Mouse (Mus musculus) midbrain, embryonic 16.5 days (tissue): ENCODE data around the gene Olig1. TPM values are rescaled to one million over a fixed set of nuclear protein-coding genes. Genes with fewer than 3 reads are reported as not detected.

Source experiments
- ATAC-seq: fragments of 200-750 bp; cut with Nextera tagmentation; 2 replicates; pipeline ENCODE4 v1.8.0; 2017; ENCODE audit warnings: moderate TSS enrichment
- H3K27ac ChIP-seq: fragments of 300-500 bp; sonication (generic); 2 replicates; pipeline ENCODE4 v1.5.1; 2014; ENCODE audit warnings: mild to moderate bottlenecking, low read length, mixed read lengths
- H3K27me3 ChIP-seq: fragments of 300-500 bp; sonication (generic); 2 replicates; pipeline ENCODE4 v1.6.1; 2014; ENCODE audit warnings: low read depth, low read length, mixed read lengths; ENCODE audit not compliant: control insufficient read depth, insufficient read depth
- H3K36me3 ChIP-seq: fragments of 300-500 bp; sonication (generic); 2 replicates; pipeline ENCODE4 v1.6.1; 2014; ENCODE audit warnings: mild to moderate bottlenecking, low read length, moderate library complexity, mixed read lengths; ENCODE audit not compliant: control insufficient read depth, insufficient read depth
- H3K4me1 ChIP-seq: fragments of 300-500 bp; sonication (generic); 2 replicates; pipeline ENCODE4 v1.6.1; 2014; ENCODE audit warnings: mild to moderate bottlenecking, low read length, mixed read lengths; ENCODE audit not compliant: control insufficient read depth, insufficient read depth
- H3K4me2 ChIP-seq: fragments of 300-500 bp; sonication (generic); 2 replicates; pipeline ENCODE4 v1.6.1; 2014; ENCODE audit warnings: mild to moderate bottlenecking, low read length, mixed read lengths
- H3K4me3 ChIP-seq: fragments of 300-500 bp; sonication (generic); 2 replicates; pipeline ENCODE4 v1.5.1; 2014; ENCODE audit warnings: low read depth, mild to moderate bottlenecking, low read length, moderate library complexity, mixed read lengths
- H3K9ac ChIP-seq: fragments of 300-500 bp; sonication (generic); 2 replicates; pipeline ENCODE4 v1.6.1; 2014; ENCODE audit warnings: low read depth, low read length, mixed read lengths
- H3K9me3 ChIP-seq: fragments of 300-500 bp; sonication (generic); replicated peaks from 2 replicates; pipeline ENCODE4 v1.6.1; 2014; ENCODE audit warnings: mild to moderate bottlenecking, low read length, mixed read lengths; ENCODE audit not compliant: control insufficient read depth, poor library complexity, severe bottlenecking
- WGBS: fragments of 180-500 bp; shearing (Covaris S2); extraction: QIAGEN DNeasy Blood & Tissue Kit; methylation state at CpG from one replicate; pipeline ENCODE4 v1.1.7; 2014; 5-methylcytosine and 5-hydroxymethylcytosine counted together
- polyA plus RNA-seq: library from polyadenylated mRNA; unstranded; fragments of >200 nt; fragmentation: Nextera tagmentation; extraction: Ambion mirVana; gene quantifications from 2 replicates; pipeline ENCODE4 v1.2.1, GENCODE M21; 2015

Olig1 gene
- polyA plus RNA-seq, 1 experiment from 2014 or later, result 131 TPM

DNA sequence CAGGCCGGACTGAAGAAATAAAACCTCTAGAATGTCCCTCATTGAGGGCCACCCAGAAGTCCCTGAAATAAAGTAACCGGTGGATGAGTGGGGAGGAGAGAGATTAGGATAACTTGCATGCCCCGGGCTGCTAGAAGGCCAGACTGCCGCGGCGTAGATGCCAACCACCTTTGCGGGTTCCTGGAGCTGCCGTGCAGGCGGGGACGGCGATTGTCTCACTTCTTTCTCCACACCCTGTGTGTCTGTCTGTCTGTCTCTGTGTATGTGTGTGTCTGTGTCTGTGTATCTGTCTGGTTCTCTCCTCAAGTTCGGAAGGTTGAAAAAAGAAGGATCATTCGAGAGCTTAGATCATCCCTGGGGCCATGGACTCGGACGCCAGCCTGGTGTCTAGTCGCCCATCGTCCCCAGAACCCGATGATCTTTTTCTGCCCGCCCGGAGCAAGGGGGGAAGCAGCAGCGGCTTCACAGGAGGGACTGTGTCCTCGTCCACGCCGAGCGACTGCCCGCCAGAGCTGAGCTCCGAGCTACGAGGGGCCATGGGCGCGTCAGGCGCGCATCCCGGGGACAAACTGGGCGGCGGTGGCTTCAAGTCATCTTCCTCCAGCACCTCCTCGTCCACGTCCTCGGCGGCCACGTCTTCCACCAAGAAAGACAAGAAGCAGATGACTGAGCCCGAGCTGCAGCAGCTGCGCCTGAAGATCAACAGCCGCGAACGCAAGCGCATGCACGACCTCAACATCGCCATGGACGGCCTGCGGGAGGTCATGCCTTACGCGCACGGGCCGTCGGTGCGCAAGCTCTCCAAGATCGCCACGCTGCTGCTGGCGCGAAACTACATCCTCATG is 43.3 kb upstream of the Olig1 start:
- peaks cover 55% of the 10 kb centered on the region for H3K27me3 ChIP-seq

DNA sequence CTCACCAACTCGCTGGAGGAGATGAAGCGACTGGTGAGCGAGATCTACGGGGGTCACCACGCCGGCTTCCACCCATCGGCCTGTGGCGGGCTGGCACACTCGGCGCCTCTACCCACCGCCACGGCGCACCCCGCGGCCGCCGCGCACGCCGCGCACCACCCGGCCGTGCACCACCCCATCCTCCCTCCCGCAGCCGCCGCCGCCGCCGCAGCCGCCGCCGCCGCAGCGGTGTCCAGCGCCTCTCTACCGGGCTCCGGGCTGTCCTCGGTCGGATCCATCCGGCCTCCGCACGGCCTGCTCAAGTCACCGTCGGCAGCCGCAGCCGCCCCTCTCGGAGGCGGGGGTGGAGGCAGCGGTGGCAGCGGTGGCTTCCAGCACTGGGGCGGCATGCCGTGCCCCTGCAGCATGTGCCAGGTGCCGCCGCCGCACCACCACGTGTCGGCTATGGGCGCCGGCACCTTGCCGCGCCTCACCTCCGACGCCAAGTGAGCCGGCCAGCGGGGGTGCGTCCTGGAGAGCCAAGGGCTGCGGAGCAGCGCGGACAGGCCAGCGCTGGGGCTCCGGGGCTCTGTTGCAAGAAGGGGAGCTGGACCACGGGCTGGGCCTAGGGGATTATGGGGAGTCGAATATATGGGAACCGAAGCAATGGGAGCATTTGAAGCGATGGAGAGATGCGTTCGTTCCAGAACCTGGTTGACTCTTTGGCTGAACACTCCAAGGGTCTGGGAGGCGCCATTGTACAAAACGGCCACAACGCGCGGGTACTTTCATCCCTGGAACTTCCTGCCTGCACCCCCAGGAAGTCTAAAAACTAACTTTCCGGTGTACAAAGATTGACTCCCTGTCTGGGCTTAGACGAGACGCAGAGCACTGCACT is 42.5 kb upstream of the Olig1 start:
- Histone ChIP-seq H3K4me1 (peaks cover 23% of the 10 kb centered on the region), H3K9ac (0 out of 2 replicates have a peak overlapping the region, but pooled peaks have one; percentile 44), H3K27ac (0 out of 2 replicates have a peak overlapping the region, but pooled peaks have one; percentile 28), H3K4me3 (peak overlapping the region; percentile 32), H3K27me3 (peaks cover 58% of the 10 kb centered on the region), H3K4me2 (peak overlapping the region; percentile 35), H3K36me3 (no peaks in the 10 kb centered on the region), H3K9me3 (no peaks in the 10 kb centered on the region)
- ATAC-seq, result no peak
- under 1% methylated on average over 42 of the region's 85 CpGs for WGBS

More for the DNA sequence above, 43.3 kb upstream of the Olig1 start:
- H3K27ac ChIP-seq, result peak overlapping the region; percentile 66
- H3K4me2 ChIP-seq, result peak overlapping the region; percentile 35
- no peaks in the 10 kb centered on the region for H3K9me3 ChIP-seq
- H3K4me3 ChIP-seq, result peak overlapping the region; percentile 32
- H3K9ac ChIP-seq, result 0 out of 2 replicates have a peak overlapping the region, but pooled peaks have one; percentile 44
- no peaks in the 10 kb centered on the region for H3K36me3 ChIP-seq
- under 1% methylated on average over 60 of the region's 60 CpGs for WGBS
- H3K4me1 ChIP-seq, result peaks cover 23% of the 10 kb centered on the region
- ATAC-seq, result no peak

DNA sequence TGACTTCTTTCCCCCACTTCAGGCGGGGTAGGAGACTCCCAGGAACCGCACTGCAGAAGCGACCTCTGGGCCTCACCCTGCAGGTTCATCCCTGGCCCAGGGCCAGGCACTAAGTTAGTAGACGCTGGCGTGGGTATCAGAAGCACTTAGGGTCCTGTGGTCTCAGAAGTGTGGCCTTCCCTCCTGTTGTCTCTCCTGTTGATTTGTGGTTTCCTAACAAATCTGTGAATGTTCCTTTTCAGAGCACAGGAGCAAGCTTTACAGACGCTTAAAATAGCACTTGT is 41.9 kb upstream of the Olig1 start:
- no peak overlapping the region for H3K4me2 ChIP-seq
- no peaks in the 10 kb centered on the region for H3K36me3 ChIP-seq
- H3K27ac ChIP-seq, result no peak overlapping the region
- peak overlapping the region; percentile 32 for H3K4me3 ChIP-seq
- H3K9me3 ChIP-seq, result no peaks in the 10 kb centered on the region
- peaks cover 17% of the 10 kb centered on the region for H3K4me1 ChIP-seq
- no peak for ATAC-seq
- H3K9ac ChIP-seq, result 0 out of 2 replicates have a peak overlapping the region, but pooled peaks have one; percentile 44
- peaks cover 57% of the 10 kb centered on the region for H3K27me3 ChIP-seq
- WGBS, result 0% methylated on average over 6 of the region's 6 CpGs

DNA sequence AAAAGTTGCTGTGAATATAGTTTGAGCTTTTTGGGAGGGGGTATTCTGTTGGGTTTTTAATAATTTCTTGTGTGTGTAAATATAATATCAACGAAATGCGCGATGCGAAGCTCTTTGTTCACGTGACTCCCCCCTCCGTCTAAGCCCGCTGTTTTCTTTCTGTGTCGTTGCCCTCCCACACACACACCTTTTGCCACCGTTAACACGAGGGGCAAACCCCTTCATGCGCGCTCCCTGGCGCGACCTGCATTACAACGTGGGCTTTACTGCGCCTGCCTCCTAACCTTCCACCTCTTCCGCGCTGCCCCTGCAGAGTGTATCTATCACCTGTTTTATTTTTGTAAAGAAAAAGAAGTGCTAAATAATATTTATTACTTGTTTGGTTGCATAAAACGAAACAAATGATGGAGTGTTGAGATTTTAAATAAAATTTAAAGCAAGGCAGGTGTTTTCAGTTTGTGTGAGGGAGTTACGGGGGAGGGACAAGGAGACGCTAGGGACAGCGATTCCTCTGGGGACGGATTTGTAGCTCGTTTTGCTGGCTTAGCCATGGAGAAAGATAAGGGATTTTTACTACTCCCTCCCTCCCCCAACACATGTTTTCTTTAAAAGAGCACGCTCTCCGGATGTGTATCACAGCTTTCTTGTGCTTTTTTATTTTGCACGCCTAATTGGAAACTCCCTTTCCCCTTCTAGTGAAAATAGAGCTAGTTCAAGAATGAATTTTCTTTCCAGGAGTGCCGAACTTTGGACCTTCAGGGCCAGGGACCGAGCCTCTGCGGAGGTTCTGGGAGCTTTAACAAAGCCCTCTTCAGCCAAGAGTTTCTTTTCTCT is 41.1 kb upstream of the Olig1 start:
- H3K9ac ChIP-seq, result no peak overlapping the region

DNA sequence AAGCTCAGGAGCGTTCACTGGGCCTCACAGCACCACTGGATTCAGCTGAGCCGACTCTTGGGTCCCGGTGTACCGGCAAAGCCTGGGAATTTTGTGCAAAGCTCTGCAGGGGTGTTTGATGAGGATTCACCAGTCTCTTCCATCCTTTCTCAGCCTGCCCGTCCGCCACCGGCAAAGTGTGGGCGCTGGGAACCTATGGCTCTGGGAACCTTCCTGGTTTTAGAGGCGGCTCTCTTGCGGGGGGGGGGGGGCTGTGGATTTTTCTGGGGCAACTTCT is 40.6 kb upstream of the Olig1 start:
- no peak overlapping the region for H3K9ac ChIP-seq
- no peak for ATAC-seq
- no peaks in the 10 kb centered on the region for H3K36me3 ChIP-seq
- H3K4me2 ChIP-seq, result no peak overlapping the region; the same call in 1 of the 2 replicates
- H3K9me3 ChIP-seq, result no peaks in the 10 kb centered on the region
- WGBS, result 2% methylated on average over 10 of the region's 10 CpGs
- H3K4me1 ChIP-seq, result peaks cover 16% of the 10 kb centered on the region
- H3K27me3 ChIP-seq, result peaks cover 66% of the 10 kb centered on the region
- 0 out of 2 replicates have a peak overlapping the region, but pooled peaks have one; percentile 32 for H3K4me3 ChIP-seq
- H3K27ac ChIP-seq, result no peak overlapping the region

More for the DNA sequence above, 41.1 kb upstream of the Olig1 start:
- no peak for ATAC-seq
- no peak overlapping the region; the same call in 1 of the 2 replicates for H3K4me2 ChIP-seq
- H3K27ac ChIP-seq, result no peak overlapping the region
- H3K4me1 ChIP-seq, result peaks cover 16% of the 10 kb centered on the region
- peak overlapping the region; percentile 32 for H3K4me3 ChIP-seq
- 3% methylated on average over 30 of the region's 30 CpGs for WGBS
- no peaks in the 10 kb centered on the region for H3K9me3 ChIP-seq
- H3K36me3 ChIP-seq, result no peaks in the 10 kb centered on the region
- H3K27me3 ChIP-seq, result peaks cover 63% of the 10 kb centered on the region

DNA sequence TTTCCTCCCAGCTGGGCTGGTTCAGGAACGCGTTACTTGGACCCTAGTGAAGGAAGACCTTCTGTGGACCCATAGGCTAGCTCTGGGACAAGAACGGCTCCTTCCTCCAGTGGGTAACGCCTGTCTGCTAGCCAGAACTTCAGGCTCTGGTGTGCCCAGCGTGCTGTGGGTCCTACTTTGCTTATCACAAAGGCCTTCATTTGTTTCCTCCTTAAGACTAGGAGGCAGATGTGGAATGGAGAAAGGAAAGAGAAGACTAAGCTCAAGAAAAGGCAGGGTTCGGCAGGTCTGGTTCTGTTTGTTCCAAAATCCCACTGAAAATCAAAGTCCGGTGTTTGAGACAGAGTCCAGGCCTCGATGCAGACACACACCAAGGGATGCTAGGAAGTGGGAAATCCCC is 39.9 kb upstream of the Olig1 start:
- H3K4me3 ChIP-seq, result no peak overlapping the region
- peak overlapping the region; percentile 3; the same call in 1 of the 2 replicates for H3K4me2 ChIP-seq
- H3K9ac ChIP-seq, result no peak overlapping the region
- H3K36me3 ChIP-seq, result no peaks in the 10 kb centered on the region
- no peak for ATAC-seq
- WGBS, result 25% methylated on average over 8 of the region's 8 CpGs
- H3K27me3 ChIP-seq, result peaks cover 70% of the 10 kb centered on the region
- H3K27ac ChIP-seq, result no peak overlapping the region
- peaks cover 16% of the 10 kb centered on the region for H3K4me1 ChIP-seq
- H3K9me3 ChIP-seq, result no peaks in the 10 kb centered on the region

DNA sequence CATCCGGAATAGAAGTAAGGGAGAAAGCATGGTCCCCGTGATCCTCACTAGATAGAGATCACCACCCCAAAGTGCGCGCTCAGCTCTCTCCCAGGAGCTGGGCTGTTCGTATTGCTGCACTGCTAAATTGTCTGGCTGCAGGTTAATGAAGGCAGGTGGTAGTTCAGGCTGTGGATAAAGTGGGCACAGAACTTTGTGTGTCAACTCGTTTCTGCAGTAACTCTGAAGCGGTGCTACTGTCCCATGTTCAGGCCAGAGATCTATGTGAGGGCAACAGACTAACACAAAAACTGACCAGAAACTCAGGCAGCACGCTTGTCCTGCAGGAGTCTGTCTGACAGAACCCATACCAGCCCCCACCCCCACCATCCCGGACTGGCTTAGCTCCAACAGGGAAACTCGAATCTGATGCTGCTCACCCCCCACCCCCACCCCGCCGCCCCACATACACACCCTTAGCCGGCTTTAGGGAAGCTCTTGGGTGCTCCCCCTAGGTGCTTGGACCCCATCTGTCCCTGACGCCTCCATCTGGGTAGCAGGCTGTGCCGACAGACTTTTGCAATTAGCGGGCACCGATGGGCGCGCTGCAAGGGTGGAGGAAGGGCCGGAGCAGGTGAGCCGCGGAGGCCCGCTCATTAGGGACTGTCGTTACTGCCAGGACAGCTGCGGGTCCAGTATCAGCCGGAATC is 37.6 kb upstream of the Olig1 start:
- 3% methylated on average over 25 of the region's 26 CpGs for WGBS
- Histone ChIP-seq H3K4me2 (peak overlapping the region; percentile 25; the same call in 1 of the 2 replicates), H3K36me3 (no peaks in the 10 kb centered on the region), H3K9me3 (no peaks in the 10 kb centered on the region), H3K27me3 (peaks cover 80% of the 10 kb centered on the region), H3K9ac (no peak overlapping the region), H3K4me1 (peaks cover 4% of the 10 kb centered on the region; the same call in 1 of the 2 replicates), H3K4me3 (no peak overlapping the region), H3K27ac (no peak overlapping the region)
- ATAC-seq, result no peak
